Mouse (Mus musculus) spleen, adult 2 months (tissue): Measurements from ENCODE around the gene Mog.

ENCODE experiments used
- CTCF ChIP-seq: fragments of 200-500 bp; IDR thresholded peaks from 2 replicates; pipeline ENCODE4 v1.5.1; 2011; ENCODE audit warnings: mild to moderate bottlenecking, inconsistent platforms; ENCODE audit not compliant: insufficient read depth, insufficient read length, insufficient replicate concordance; ENCODE audit errors: extremely low read depth
- POLR2A ChIP-seq: fragments of 200-500 bp; IDR thresholded peaks from 2 replicates; pipeline ENCODE4 v1.6.1; 2011; ENCODE audit warnings: low read depth, low read length, inconsistent platforms

GRCm38 (mm10) chr17:37063686-37064495 is 40.7 kb upstream of the Mog start:
- no peak for TF ChIP-seq CTCF
- no peak for TF ChIP-seq POLR2A
